Mouse (Mus musculus) G1E (cell line): ENCODE data around the gene Olfr138. TPM values are rescaled to one million over a fixed set of nuclear protein-coding genes. Genes with fewer than 3 reads are reported as not detected.

Source experiments
- ATAC-seq: 2 replicates; pipeline ENCODE4 v1.8.0; 2016; ENCODE audit warnings: mild to moderate bottlenecking; ENCODE audit not compliant: insufficient number of reproducible peaks, poor library complexity, low FRiP score, severe bottlenecking; ENCODE audit errors: extremely low read depth
- DNase-seq: peaks from one replicate; pipeline ENCODE4 v3.0.0; 2012; ENCODE audit warnings: low spot score
- H3K27me3 ChIP-seq: 2 replicates; pipeline ENCODE4 v1.6.1; 2012; ENCODE audit warnings: mild to moderate bottlenecking, low read length, inconsistent platforms; ENCODE audit not compliant: insufficient read depth
- H3K36me3 ChIP-seq: replicated peaks from 2 replicates; pipeline ENCODE3; 2012; ENCODE audit warnings: mild to moderate bottlenecking, inconsistent platforms
- H3K4me1 ChIP-seq: 2 replicates; pipeline ENCODE4 v1.6.1; 2012; ENCODE audit warnings: low read depth, low read length, inconsistent platforms, mixed read lengths; ENCODE audit not compliant: insufficient read depth
- H3K4me3 ChIP-seq: 2 replicates; pipeline ENCODE4 v1.5.1; 2012; ENCODE audit warnings: low read depth, mild to moderate bottlenecking, inconsistent platforms, low read length, moderate library complexity, mixed read lengths
- H3K9me3 ChIP-seq: replicated peaks from 2 replicates; pipeline ENCODE4 v1.6.1; 2012; ENCODE audit warnings: inconsistent platforms
- CTCF ChIP-seq: IDR thresholded peaks from 2 replicates; pipeline ENCODE4 v1.5.1; 2012; ENCODE audit warnings: low read depth, low read length, inconsistent platforms, mixed read lengths
- GATA1 ChIP-seq: IDR thresholded peaks from 2 replicates; pipeline ENCODE4 v1.6.1; 2012; ENCODE audit warnings: borderline replicate concordance, low read length, inconsistent platforms, mixed read lengths
- GATA2 ChIP-seq: IDR thresholded peaks from 2 replicates; pipeline ENCODE4 v1.6.1; 2012; ENCODE audit warnings: low read depth, low read length, inconsistent platforms, borderline replicate concordance
- polyA plus RNA-seq: library from polyadenylated mRNA; stranded (reverse); fragments of >175 nt; gene quantifications from 2 replicates; pipeline ENCODE4 v1.2.3, GENCODE M21; 2012
- total RNA-seq, 2 experiments: library from RNA; stranded (forward) in 1 of 2; stranded (reverse) in 1 of 2; fragments of 200-1000 nt in 1 of 2; fragments of >200 nt in 1 of 2; fragmentation: Nextera tagmentation in 1 of 2; gene quantifications; 2 replicates each; pipeline ENCODE4 v1.2.3; 2014 to 2017

Olfr138 gene
- total RNA-seq (2014; fragmentation: Nextera tagmentation) (not detected in 2 replicates), total RNA-seq (2017) (not detected in 2 replicates), polyA plus RNA-seq (not detected in 2 replicates)

- no peak for ATAC-seq
These were observed at the start of gene Olfr138 for GRCm38 (mm10) chr17:38260735-38261134. Gene Olfr138 (plus strand): TSS chr17:38261035.

GRCm38 (mm10) chr17:38307470-38307869 is 46.6 kb downstream of the Olfr138 start, which contains the start of gene Olfr137:
Gene Olfr137 (minus strand): TSS chr17:38307570.
- ATAC-seq (no peak), DNase-seq (no peak)
- H3K4me1 ChIP-seq = no peaks in the 10 kb centered on the region
- H3K4me3 ChIP-seq = no peak within 1 kb of the TSS
- no peak for TF ChIP-seq GATA2
- no peak for TF ChIP-seq GATA1
- H3K36me3 ChIP-seq = no peaks in the 10 kb centered on the region
- no peaks in the 10 kb centered on the region for H3K27me3 ChIP-seq
- H3K9me3 ChIP-seq = peaks cover 3% of the 10 kb centered on the region; the same call in 1 of the 2 replicates

More at GRCm38 (mm10) chr17:38260735-38261134, at the start of gene Olfr138:
- Histone ChIP-seq H3K36me3 (no peaks in the 10 kb centered on the region), H3K9me3 (no peaks in the 10 kb centered on the region), H3K4me1 (no peaks in the 10 kb centered on the region), H3K27me3 (no peaks in the 10 kb centered on the region), H3K4me3 (no peak within 1 kb of the TSS)
- no peak for DNase-seq
- TF ChIP-seq CTCF (no peak), GATA2 (no peak)

Other genes starting within 250 kb of the Olfr138 start
- gene Olfr129, start 201.0 kb upstream of the Olfr138 start, total RNA-seq (2014; fragmentation: Nextera tagmentation) = not detected in 2 replicates
- 0.06 and 0.11 TPM in 2 replicates for gene Olfr129, start 201.0 kb upstream of the Olfr138 start, total RNA-seq (2017)
- not detected in 2 replicates for gene Olfr129, start 201.0 kb upstream of the Olfr138 start, polyA plus RNA-seq
- not detected in 2 replicates for gene Olfr130, start 197.1 kb upstream of the Olfr138 start, total RNA-seq (2014; fragmentation: Nextera tagmentation)
- 0.05 TPM in 1 of 2 replicates, not detected in the other for gene Olfr130, start 197.1 kb upstream of the Olfr138 start, total RNA-seq (2017)
- gene Olfr130, start 197.1 kb upstream of the Olfr138 start, polyA plus RNA-seq = not detected in 2 replicates
- not detected in 2 replicates for gene Olfr131, start 172.3 kb upstream of the Olfr138 start, total RNA-seq (2014; fragmentation: Nextera tagmentation)
- 0.11 TPM in 1 of 2 replicates, not detected in the other for gene Olfr131, start 172.3 kb upstream of the Olfr138 start, total RNA-seq (2017)
- gene Olfr131, start 172.3 kb upstream of the Olfr138 start, polyA plus RNA-seq = not detected in 2 replicates
- not detected in 2 replicates for gene Olfr132, start 126.5 kb upstream of the Olfr138 start, total RNA-seq (2014; fragmentation: Nextera tagmentation)
- gene Olfr132, start 126.5 kb upstream of the Olfr138 start, total RNA-seq (2017) = 0.11 TPM in 1 of 2 replicates, not detected in the other
- gene Olfr132, start 126.5 kb upstream of the Olfr138 start, polyA plus RNA-seq = not detected in 2 replicates
- not detected in 2 replicates for gene Olfr133, start 115.8 kb upstream of the Olfr138 start, total RNA-seq (2014; fragmentation: Nextera tagmentation)
- gene Olfr133, start 115.8 kb upstream of the Olfr138 start, total RNA-seq (2017) = 0.06 TPM in 1 of 2 replicates, not detected in the other
- not detected in 2 replicates for gene Olfr133, start 115.8 kb upstream of the Olfr138 start, polyA plus RNA-seq
- not detected in 2 replicates for gene Olfr134, start 89.6 kb upstream of the Olfr138 start, total RNA-seq (2014; fragmentation: Nextera tagmentation)
- gene Olfr134, start 89.6 kb upstream of the Olfr138 start, total RNA-seq (2017) = 0.06 TPM in 1 of 2 replicates, not detected in the other
- not detected in 2 replicates for gene Olfr134, start 89.6 kb upstream of the Olfr138 start, polyA plus RNA-seq
- not detected in 2 replicates for gene Olfr135, start 56.7 kb upstream of the Olfr138 start, total RNA-seq (2014; fragmentation: Nextera tagmentation)
- 0.12 and 0.16 TPM in 2 replicates for gene Olfr135, start 56.7 kb upstream of the Olfr138 start, total RNA-seq (2017)
- not detected in 2 replicates for gene Olfr135, start 56.7 kb upstream of the Olfr138 start, polyA plus RNA-seq
- not detected in 2 replicates for gene Olfr137, start 46.5 kb downstream of the Olfr138 start, total RNA-seq (2014; fragmentation: Nextera tagmentation)
- not detected in 2 replicates for gene Olfr137, start 46.5 kb downstream of the Olfr138 start, total RNA-seq (2017)
- not detected in 2 replicates for gene Olfr137, start 46.5 kb downstream of the Olfr138 start, polyA plus RNA-seq
- gene Olfr136, start 68.8 kb downstream of the Olfr138 start, total RNA-seq (2014; fragmentation: Nextera tagmentation) = not detected in 2 replicates
- gene Olfr136, start 68.8 kb downstream of the Olfr138 start, total RNA-seq (2017) = 0.11 TPM in 1 of 2 replicates, not detected in the other
- gene Olfr136, start 68.8 kb downstream of the Olfr138 start, polyA plus RNA-seq = not detected in 2 replicates
- not detected in 2 replicates for gene Esp36, start 159.2 kb downstream of the Olfr138 start, total RNA-seq (2014; fragmentation: Nextera tagmentation)
- not detected in 2 replicates for gene Esp36, start 159.2 kb downstream of the Olfr138 start, total RNA-seq (2017)
- not detected in 2 replicates for gene Esp36, start 159.2 kb downstream of the Olfr138 start, polyA plus RNA-seq